Mouse (Mus musculus): ENCODE data around the gene Ghdc.

Ghdc gene

DNA sequence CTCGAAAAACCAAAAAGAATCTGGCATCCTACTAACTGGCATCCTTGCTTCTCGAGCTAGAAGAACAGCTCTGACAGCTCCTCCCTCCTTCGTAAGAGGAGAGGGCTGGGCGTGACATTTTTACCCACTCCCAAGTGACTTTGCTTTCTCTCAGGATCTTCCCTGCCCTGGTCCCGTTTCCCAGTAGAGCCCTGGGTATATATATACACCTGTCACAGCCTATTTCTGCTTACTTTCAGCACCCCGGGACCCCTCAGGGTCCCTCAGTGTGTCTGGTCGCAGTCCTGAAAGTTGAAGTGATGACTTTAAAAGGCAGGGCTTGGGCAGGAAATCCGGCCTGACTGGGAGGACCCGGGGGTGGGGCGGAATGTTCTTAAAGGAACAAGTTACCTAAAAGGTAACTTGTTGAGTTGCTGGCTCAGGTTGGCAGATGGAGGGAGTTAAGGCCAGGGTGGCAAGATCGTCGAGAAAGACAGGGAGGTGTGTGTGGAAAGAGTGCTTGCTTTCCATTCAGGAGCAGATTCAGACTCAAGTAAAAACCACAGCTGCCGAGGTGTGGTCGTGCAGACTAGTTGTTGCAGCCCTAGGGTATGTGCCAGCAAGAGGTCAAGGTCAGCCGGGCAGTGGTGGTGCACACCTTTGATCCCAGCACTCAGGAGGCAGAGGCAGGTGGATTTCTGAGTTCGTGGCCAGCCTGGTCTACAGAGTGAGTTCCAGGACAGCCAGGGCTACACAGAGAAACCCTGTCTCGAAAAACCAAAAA, at the start of gene Ghdc:
TSS of gene Ghdc (minus strand) at position 312 of the 763 bp plus-strand sequence.
- peak; percentile 89 for DNase-seq

DNA sequence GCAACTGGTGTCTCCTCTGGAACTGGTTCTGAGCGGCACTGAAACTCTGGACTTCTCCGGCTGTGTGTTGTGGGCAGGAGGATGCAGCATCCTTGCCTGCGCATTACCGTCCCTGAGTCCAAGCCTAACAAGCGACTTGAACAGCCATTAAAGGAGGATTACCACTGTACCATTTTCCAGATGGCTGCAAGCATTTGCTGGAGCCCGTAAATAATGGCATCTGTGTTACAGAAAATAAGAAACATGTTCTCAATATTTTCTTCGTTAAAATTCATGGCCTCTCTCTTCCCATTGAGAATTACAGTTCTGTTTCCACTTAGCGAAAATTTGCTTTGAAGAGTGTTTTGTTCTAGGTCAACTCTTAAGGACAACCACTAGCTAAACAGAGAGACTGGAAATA, 49.3 kb upstream of the Ghdc start:
- DNase-seq: no peak

DNA sequence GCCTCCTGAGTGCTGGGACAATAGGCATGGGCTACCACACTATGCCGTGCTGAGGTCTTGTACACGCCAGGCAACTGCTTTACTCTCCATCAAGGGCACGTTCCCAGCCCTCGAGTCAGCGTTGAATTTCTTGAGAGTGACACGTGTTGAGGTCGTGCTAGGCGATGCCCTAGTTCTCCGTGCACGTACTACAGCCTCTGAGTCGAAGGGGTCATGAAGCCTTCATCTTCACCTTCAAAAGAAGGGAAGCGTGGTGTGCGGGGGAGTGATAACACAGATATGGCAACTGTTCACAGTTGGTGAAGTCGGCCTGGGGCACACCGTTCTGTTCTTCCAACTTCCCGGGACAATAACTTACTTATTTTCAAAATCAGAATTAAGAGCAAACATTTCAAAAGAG, 48.9 kb upstream of the Ghdc start:
- DNase-seq: no peak

DNA sequence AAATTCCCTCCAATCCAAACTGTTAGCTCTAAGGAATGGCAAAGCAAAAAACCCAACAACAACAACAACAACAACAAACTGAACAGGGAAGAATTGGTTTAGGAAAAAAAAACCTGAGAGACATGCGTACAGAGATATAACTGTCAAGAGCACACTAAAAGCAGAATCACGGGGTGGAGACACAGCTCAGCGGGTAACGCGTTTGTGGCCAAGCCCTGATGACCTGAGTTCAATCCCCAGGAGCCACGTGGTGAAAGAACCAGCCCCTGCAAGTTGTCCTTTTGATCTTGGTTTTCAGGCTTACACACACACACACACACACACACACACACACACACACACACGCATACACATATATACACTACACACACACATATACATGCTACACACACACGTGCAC, 48.3 kb upstream of the Ghdc start:
- DNase-seq: no peak

DNA sequence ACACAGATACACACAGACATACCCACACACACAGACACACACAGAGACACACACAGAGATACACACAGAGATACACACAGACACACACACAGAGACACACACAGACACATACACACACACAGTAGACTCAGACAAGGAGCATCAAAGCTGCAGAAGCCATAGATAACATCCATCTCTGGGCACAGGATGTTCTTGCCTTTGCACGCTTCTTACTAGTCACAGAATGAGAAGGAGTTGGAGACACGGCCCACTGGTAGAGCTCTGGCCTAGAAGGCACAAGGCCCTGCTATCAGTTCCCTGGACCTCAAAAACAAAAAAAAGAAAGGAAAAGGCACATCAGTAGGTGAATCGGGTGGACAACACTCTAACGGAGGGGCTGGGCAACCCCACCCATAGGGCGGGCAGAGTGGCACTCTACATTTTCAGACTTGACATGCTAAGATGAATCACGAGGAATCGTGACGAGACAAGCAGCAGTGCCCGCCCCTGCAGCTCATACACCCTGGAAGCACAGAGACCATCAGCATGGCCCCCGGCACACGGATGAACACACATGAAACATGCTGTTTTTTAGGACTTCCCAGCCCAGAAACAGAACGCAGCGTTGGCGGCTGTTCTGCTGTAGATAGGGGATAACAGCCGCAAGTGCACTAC, 47.7 kb upstream of the Ghdc start:
- DNase-seq: no peak

GRCm38 (mm10) chr11:100817311-100817710, 46.6 kb upstream of the Ghdc start:
- no peak for DNase-seq

GRCm38 (mm10) chr11:100816801-100817200, 46.0 kb upstream of the Ghdc start:
- DNase-seq: peak; percentile 38

DNA sequence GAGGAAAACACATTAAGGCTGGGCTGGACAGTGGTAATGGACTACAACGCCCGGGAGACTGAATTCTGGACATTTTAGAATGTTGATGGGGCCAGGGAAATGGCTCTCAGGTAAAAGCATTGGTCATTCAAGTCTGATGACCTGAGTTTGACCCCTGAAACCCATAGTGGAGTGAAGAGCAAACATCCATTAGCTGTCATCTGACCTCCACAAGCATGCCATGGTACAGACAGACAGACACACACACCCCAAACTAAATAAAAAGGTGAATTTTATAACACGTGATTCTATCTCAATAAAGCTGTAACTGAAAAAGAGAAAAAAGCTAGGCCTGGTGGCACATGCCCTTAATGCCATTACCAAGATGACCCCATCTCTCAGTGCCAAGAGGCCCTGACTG, 45.6 kb upstream of the Ghdc start:
- DNase-seq: no peak

DNA sequence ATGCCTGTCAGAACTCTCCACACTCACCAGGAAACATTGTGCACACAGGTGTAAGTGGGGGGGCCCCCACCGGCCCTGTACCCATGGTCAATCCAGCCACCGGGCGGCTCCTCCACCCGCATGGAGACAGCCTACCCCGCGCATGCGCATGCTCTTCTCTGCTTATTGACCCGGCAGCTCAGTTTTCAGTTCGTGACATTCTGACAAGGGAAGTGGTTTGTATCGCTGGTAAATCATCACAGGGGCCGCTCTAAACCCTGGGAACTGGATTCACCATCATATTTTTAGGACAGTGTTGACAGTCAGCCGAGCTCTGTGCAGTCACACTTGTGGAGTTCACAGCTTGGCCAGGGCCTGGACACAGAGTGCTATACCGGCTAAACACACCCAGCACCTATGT, 43.7 kb upstream of the Ghdc start:
- peak; percentile 86 for DNase-seq

DNA sequence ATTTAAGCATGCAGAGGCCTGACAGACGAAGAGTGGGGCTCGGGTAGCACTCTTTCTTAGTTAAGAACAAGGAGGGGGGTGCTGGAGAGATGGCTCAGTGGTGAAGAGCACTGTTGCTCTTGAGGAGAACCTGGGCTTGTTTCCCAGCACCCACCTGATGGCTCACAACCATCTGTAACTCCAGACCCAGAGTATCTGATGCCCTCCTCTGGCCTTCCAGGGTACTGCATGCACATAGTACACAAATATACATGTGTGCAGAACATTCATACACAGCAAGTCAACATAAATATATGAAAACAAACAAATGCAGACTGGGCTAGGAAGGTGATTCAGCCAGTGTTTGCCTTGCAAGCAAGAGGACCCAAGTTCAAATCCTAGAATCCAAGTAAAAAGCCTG, 40.4 kb upstream of the Ghdc start:
- no peak for DNase-seq

- DNase-seq: peak; percentile 59
These were observed 39.8 kb upstream of the Ghdc start for GRCm38 (mm10) chr11:100810516-100810915.

DNA sequence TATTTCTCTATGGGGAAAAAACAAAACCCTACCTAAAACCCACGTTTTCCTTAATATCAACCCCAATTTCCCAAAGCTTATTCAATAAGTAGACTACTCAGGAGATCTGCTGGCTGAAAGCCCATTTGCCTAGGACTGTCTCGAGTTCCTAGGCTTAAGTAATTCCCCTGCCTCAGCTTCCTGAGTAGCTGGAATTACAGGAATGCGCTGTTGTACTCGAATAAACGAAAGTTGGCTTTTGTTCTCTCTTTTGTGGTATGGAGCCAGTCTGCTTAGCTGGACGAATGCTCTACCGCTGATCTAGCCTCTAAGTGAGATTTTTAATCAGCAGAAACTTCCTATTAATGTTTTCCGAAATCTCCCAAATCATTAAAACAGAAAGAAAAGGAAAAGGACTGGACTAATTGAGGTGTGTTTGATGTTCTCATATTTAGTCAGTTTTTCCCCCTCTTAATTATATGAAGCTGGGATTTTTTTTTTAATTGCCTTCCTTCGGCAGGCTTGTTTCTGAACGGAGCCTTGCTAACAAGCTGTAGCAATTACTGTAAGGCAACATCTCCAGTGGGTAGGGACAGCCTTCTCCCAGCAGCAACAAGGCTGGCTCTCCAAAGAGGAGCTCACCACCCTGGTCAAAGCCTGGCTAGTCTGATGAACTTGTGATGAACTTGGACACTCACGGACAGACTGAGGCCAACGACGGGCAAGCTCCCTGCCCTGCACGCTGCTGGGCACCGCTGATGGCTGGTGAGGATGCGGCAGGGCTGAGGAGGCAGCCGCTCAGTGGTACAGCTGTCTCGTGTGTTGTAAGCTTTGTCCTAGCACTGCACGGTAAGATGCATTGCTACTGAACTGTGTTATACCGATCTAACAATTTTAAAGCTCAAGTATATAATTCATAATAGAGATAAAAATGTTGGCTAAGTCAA, 35.9 kb upstream of the Ghdc start:
- DNase-seq: no peak

DNA sequence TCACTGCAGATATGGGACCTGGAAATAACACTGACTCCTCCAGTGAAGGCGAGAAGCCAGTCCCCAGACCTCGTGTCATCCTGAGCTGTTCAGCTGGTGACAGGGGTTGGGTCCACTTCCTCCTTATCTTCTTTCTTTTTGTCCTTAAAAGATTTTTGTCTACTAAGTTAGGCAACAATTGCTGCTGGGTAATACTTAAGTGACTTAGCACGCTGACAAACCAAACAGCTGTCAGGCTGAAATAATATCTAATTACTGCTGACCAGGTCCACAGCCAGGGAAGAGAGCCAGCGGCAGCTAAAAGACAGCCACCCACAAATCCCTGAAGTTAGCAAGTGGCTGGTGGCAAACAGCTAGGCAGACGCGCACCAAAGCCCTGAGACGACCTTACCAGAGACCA, 34.8 kb upstream of the Ghdc start:
- no peak for DNase-seq

GRCm38 (mm10) chr11:100804409-100804808, 33.7 kb upstream of the Ghdc start:
- no peak for DNase-seq

DNA sequence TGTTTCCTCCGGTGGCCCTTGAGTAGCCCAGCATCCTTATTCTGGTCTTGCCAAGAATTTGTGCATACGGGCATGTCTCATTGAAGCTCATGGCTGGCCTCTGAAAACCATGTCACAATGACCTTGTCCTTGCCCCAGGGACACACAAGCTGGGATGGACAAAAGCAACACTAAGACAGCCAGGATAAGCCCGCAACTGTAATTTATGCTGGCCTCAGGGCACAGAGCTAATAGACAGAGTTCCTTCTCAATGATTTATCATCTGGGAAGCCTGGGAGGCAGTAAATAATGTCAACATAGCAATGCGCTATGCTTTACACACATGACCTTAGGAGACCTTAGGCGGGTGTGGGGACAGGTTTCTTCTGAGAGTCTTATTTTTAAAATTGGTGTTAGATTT, 28.7 kb upstream of the Ghdc start:
- DNase-seq: no peak

- DNase-seq: no peak
These were observed 25.8 kb upstream of the Ghdc start for GRCm38 (mm10) chr11:100796585-100796984.

DNA sequence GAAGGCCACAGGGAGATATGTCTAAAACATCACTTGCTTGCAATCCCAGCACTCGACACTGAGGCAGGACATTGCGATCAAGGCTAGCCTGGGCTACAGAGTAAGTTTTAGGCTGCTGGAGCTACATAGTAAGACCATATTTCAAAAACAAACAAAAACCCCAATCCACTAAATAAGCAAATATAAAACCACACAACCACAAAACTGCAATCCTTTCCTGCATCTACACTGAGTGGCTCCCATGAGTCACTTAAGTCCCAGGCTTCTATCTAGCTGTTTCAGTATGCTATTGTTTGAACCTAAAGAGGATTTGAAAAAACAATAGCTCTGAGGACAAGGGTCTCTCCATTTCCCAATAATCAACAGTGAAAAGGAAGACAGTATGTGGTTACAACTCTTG, 24.6 kb upstream of the Ghdc start:
- DNase-seq: no peak

DNA sequence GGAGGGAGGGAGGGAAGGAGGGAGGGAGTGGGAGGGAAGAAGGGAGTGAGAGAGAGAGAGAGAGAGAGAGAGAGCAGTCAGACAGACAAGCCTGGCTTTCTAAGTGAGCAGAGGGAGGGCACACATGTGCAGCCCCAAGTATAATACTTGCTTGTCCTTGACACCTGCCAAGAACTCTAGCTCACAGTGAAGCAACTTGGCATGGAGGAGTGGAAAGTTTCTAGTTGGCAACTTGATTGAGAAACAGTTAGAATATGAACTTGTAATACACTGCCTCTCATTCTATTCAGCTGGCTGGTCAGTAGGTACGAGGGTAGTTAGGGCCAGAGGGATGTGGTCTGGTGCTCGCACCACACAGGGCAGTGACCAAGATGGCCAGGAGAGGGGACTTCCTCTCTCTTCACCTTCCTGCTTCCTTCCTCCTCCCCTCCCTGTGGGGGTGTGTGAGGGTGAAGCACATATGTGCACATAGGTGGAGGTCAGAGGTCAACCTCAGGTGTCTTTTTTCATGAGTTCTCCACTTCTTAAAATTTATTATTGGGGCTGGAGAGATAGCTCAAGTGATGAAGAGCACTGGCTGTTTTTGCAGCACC, 20.8 kb upstream of the Ghdc start:
- DNase-seq: peak; percentile 40

DNA sequence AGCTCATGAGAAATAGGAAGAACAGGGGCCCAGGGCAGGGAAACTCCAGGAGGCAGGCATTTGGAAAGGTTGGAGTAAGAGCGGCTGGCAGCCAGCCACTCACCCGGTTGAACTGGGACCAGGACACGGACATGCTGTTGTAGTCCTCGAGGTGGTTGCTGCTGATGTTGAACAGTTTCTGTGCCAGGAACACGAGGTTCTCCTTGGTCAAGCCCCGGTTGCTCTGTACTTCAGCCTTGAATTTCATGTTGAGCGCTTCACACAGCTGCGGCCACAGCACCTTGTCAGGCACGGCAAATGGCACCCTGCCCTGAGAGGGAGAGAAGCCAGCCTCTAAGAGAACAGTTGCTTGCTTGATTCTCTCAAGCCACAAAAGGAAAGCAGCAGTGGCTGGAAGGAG, 19.9 kb upstream of the Ghdc start:
- peak; percentile 67 for DNase-seq

- no peak for DNase-seq
These were observed 18.9 kb upstream of the Ghdc start for GRCm38 (mm10) chr11:100789702-100790101.

DNA sequence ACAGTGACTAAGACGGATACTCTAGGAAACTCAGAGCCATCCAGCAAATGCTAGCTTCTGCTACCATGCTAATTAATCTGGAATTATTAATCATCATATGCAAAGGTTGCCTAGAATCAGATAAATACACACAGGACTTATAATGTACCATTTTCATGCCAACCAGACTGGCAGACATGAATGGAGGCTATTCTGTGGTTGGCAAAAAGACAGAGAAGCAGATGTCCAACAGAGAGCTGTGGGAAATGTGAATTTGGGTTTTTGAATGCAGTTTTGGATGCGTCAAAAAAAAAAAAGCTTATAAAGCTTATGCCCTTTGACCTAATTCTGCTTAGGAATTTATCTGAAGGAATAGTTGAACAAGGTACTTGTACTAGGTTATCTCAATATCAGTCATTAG, 15.0 kb upstream of the Ghdc start:
- DNase-seq: no peak

- no peak for DNase-seq
These were observed 13.5 kb upstream of the Ghdc start for GRCm38 (mm10) chr11:100784286-100784685.

DNA sequence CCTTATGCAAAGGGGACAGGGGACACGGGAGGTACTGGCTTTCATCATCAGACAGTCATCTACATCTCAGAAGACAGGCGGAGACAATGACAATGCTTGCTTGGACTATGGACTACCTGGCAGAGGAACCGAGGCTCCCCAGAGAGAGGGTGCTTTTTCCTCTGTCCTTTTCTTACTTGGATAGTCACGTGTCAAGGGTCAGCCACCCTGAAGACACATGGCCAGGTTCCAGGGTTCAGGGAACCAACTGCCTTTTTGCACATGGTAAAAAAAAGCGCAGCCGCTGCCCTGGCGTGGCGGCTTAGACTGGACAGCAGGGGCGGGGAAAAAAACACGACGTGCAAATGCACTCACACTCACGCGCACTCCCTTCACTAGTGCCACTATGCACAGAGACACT, 11.8 kb upstream of the Ghdc start:
- DNase-seq: peak; percentile 76
